Mouse (Mus musculus) macrophage (primary cell): ENCODE measurements at regions not wholly inside any gene's neighbourhood (a gene's known extent, or its start where the extent isn't known, plus 50 kb on each side); places are given as distances from the start of the nearest gene placed in this dataset.
"Not testable (repeated sequence)": the region's sequence is repeated elsewhere in the genome, so short reads cannot be mapped to it uniquely, and the experiment has no call there.

Experiments used
- H3K27ac ChIP-seq: fragments of 350-480 bp; formaldehyde crosslinking; 2 replicates; pipeline ENCODE4 v1.9.0; 2021
- H3K36me3 ChIP-seq: fragments of 350-480 bp; formaldehyde crosslinking; 2 replicates; pipeline ENCODE4 v1.9.0; 2021; ENCODE audit errors: inconsistent target
- H3K4me3 ChIP-seq: fragments of 350-480 bp; formaldehyde crosslinking; 2 replicates; pipeline ENCODE4 v1.9.0; 2021; ENCODE audit errors: inconsistent target
- H3K79me2 ChIP-seq: fragments of 350-480 bp; formaldehyde crosslinking; 2 replicates; pipeline ENCODE4 v1.9.0; 2021; ENCODE audit errors: inconsistent target
- WGBS: methylation state at CpG from one replicate; pipeline ENCODE4 v1.1.7; 2026; ENCODE audit warnings: inconsistent platforms; ENCODE audit not compliant: missing documents; 5-methylcytosine and 5-hydroxymethylcytosine counted together

DNA sequence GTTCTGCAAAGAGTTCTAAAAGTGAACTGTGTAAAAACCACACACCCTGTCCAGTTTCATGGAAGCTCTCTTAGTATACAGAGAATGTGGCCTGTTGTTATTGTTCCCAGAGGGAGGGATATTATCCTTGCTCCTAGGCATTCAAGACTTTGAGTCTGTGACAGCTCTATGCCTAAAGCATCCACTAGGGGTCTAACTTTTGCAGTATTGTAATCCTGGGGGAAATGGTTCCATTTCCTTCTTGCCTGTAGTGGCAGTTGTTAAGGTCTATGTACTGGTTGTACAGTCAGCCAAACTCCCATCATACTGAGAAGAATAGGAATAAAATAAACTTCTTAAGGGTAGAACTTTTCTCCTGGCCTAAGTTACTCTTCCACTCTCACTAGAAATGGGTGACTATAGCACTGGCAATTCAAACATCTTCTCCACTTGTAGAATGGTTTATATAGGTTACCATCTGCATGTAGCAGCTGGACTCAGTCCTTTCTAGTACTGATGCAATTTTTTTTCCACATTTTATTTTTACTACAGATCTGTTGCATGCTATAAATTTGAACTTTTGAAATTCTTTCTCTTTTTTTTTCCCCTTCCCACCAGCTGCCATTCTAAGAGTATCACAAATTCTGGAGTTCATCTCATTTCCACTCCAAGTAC, 51.4 kb upstream of the Dpt start:
- no peak overlapping the region for H3K27ac ChIP-seq
- H3K36me3 ChIP-seq, result no peaks in the 10 kb centered on the region
- H3K79me2 ChIP-seq, result no peaks in the 10 kb centered on the region
- no peak overlapping the region for H3K4me3 ChIP-seq

DNA sequence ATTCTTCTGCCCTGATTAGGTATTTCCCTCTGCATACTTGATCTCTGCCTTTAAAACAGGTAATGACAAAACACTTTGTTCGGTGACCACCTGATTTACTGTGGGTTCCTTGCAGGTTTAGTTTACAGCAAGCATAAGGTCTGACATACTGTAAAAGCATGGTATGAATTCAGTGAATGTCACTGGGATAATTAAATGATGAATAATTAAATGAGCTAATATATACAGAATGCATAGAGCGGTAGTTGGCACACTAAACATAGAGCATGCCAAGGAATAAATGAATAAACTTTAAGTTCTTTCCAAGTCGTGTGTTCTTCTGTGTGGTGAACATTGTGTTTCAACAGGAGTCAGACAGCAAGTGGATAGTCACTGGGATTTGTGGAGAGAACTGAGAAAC, 51.9 kb upstream of the Dpt start:
- WGBS, result 85% methylated on average over 3 of the region's 3 CpGs
- no peaks in the 10 kb centered on the region for H3K36me3 ChIP-seq
- no peak overlapping the region for H3K4me3 ChIP-seq
- no peak overlapping the region for H3K27ac ChIP-seq
- H3K79me2 ChIP-seq, result no peaks in the 10 kb centered on the region

DNA sequence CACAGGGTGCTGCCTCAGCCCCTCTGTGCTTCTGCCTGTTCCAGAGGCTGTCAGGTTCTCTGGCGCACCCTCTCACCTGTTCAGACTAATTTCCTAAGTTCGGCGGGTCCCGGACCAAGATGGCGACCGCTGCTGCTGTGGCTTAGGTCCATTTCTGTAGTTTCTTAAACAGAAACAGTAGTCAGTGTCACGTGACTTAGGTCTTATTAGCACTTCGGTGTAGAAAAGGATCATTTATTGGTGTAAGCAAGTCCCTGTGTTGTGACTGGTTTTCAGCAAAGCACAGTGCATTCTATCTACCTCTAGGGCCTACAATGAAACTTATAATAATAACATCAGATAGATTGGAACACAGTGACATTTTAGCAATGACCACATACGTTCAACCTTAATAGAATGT, 53.5 kb upstream of the Dpt start:
- not testable (repeated sequence) for H3K79me2 ChIP-seq, H3K27ac ChIP-seq, H3K36me3 ChIP-seq, H3K4me3 ChIP-seq
- 90% methylated on average over 5 of the region's 9 CpGs for WGBS

DNA sequence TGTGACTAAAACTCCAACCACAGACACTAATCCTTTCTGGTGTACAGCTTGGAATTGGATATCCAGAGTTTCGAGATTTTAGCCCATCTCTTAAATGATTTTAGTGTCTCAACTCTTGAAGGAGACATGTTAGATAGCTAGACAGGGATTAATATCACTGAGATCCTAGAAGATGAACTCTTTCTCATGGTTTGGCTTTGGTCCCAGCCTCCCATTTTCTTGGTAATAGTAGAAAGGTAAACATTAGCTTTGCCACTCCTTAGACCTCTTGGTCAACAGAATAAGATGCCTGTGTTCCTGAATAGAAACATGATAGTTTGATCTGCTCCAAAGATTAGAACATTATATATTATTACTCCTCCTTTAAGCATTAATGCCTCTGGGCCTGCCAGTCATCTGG, 60.8 kb upstream of the Dpt start:
- Histone ChIP-seq H3K27ac (no peak overlapping the region), H3K36me3 (no peaks in the 10 kb centered on the region), H3K4me3 (no peak overlapping the region), H3K79me2 (no peaks in the 10 kb centered on the region)
- 83% methylated on average over 1 of the region's 1 CpGs for WGBS

DNA sequence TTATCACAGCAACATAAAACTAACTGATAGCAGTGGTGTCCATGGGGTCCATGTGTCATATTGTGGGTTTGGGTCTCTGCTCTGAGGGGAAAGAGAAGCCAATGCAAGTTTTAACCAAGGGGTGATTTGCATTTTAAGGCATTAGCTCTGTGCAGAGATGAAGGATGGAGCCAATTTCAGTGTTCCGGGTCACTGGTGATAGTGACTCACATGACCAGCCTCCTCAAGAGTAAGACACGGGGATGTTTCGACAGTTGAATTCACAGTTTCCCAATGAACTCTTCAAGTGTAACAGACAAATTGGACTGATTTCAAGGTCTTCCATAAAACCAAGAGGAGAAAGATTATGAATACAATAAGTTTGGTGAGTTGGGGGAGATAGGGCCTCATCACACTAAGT, 62.7 kb upstream of the Dpt start:
- Histone ChIP-seq H3K4me3 (no peak overlapping the region), H3K79me2 (no peaks in the 10 kb centered on the region), H3K27ac (no peak overlapping the region), H3K36me3 (no peaks in the 10 kb centered on the region)
- WGBS, result 97% methylated on average over 3 of the region's 3 CpGs

DNA sequence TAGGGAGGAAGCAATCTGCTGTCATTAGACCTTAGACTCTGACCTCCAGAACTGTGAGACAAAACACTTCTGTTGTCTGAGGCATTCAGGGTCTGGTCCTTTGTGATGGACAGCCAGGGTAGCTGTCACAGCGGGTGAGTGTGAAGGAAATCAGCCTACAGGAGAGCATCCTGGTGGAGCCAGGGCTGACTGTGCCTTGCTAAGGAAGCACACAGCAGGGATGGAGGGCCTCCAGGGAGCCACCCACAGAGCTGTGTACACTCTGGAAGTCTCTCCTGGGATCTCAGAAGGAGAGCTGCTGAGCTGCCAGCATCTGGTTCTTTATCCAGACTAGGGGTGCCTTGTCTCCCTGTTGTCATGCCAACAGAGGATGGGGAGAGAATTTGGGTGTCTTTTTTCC, 74.4 kb upstream of the Dpt start:
- 31% methylated on average over 1 of the region's 1 CpGs for WGBS
- no peak overlapping the region for H3K4me3 ChIP-seq
- H3K27ac ChIP-seq, result no peak overlapping the region

DNA sequence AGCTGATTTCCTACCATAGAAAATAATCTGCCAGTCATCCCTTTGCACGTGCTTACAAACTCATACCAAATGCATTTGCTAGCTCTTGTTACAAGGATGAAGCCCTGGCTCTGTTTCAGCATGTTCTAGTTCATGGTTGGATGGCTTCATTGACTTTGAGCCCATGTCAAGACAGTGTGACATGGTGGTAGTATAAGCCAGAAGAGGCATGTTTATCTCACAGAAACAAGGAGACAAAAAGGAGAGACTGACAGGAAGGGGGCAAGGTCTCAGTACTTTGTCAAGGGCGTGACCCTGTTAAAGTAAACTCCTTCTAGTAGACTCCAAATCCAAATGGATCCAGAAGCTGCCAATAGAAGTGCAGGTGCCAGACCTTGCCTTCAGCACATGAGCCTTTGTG, 81.5 kb upstream of the Dpt start:
- WGBS, result 94% methylated on average over 2 of the region's 2 CpGs

More for the DNA sequence above, 74.4 kb upstream of the Dpt start:
- Histone ChIP-seq H3K79me2 (no peaks in the 10 kb centered on the region), H3K36me3 (no peaks in the 10 kb centered on the region)

DNA sequence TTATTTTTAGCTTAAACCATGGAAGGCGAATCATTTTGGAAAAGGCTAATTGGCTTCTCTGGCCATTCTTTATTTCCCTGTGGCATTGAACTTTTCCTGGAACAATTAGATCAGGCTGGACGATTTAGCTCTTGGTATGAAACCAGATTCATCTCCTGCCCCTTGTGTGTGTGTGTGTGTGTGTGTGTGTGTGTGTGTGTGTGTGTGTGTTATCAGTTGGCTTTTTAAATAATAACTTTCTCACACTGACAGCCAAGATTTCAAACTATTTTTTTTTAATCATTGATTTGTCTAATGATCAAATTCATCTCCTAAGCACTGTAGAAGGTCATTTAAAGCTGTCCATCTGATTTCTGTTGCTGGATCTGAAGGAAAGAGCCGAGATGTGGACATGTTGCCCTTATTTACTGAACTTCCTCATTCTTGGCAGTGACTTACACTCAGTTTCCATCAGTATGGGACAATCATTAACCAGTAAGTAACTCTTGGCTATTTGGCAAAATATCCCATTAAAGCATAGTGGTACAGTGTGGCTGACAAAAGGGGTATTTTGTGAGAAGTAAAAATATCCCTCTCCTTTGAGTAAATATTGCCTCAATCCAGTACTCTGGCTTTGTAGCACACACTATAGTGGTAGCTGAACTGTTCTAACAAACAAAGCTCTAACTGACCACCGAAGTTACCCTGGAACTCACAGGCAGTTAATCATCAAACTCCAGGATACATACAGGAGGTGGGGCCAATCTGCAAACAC, 82.5 kb upstream of the Dpt start:
- H3K4me3 ChIP-seq, result no peak overlapping the region
- H3K27ac ChIP-seq, result no peak overlapping the region
- WGBS, result 72% methylated on average over 4 of the region's 4 CpGs
- H3K36me3 ChIP-seq, result no peaks in the 10 kb centered on the region
- H3K79me2 ChIP-seq, result no peaks in the 10 kb centered on the region

More for the DNA sequence above, 81.5 kb upstream of the Dpt start:
- no peaks in the 10 kb centered on the region for H3K36me3 ChIP-seq
- H3K79me2 ChIP-seq, result no peaks in the 10 kb centered on the region
- no peak overlapping the region for H3K27ac ChIP-seq
- H3K4me3 ChIP-seq, result no peak overlapping the region

DNA sequence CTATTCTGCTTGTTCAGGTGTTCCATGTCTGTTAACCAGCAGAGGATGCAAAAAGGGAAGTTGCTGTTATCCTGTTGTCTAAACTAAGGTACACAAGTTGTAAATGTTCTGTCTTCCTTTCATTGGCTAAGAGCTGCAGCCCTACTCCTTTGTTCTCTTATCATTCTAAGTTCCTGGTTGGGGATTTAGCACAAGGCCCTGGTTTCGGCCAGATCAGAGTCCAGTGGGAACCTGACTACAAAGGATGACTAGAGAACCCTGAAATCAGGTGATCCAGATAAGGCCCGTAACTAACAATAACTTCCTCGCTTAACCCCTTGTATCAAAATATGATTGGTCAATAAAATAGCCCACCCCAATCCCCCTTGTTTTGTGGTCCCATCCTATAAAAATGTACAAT, 83.9 kb upstream of the Dpt start:
- 91% methylated on average over 3 of the region's 3 CpGs for WGBS
- Histone ChIP-seq H3K27ac (no peak overlapping the region), H3K36me3 (no peaks in the 10 kb centered on the region), H3K79me2 (no peaks in the 10 kb centered on the region), H3K4me3 (no peak overlapping the region)

DNA sequence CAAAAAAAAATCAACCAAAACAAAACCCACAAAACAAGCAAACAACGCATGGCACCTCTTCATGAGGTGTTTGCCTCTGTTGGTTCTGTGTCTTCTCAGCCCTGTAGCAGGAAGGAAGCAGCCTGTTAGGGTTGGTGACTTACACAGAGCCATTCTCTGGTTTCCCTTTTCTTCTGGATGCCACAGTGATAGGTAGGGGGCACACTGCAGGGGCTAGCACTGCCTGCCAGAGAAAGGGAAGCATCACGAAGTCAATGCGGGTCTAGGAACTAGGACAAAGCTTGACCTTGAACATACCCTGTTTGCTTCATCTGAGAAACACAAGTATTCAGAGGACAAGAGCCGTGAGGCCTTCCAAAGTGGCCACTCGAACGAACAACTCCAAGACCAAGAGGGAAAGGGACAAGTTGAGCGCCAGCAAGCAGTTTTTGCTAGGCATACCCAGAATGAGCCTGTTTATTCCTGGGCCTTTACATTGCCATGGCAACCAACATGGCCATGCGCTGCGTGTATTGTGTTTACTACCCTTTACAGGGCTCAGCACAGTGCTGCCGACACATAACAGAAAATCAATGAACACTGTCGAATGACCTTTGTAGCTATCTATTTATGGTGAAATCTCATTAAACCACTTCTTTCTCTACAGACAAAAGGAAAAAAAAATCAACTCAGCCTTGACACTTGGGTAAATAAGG, 91.9 kb upstream of the Dpt start:
- no peaks in the 10 kb centered on the region for H3K79me2 ChIP-seq
- WGBS, result 81% methylated on average over 11 of the region's 11 CpGs
- H3K4me3 ChIP-seq, result no peak overlapping the region
- H3K36me3 ChIP-seq, result no peaks in the 10 kb centered on the region
- H3K27ac ChIP-seq, result no peak overlapping the region

DNA sequence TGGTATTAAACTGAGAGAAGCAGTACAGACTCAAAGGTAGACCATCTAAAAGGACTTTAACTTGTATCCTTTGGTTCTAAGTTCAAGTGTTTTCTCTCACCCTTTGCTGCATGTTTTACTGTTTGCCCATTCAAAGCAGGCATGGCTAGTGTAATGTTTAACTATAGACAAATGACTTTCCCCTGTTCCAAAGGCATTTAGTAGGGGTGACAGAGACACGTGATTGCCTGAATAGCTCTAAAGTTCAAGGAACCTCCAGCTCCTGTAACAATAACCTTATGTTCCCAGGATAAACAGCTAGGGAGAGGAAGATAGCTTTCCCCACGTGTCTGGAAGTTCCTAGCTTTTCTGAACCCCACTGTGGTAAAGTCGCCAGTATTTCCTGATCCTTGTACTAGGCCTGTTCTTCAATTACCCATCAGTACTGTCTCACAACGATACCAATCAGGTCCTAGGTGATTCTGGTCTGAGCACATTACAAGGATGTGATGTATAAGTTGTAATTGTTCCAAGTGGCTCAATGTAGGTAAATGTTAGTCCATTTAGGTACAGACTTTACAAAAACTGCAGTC, 92.8 kb upstream of the Dpt start:
- Histone ChIP-seq H3K4me3 (no peak overlapping the region), H3K27ac (no peak overlapping the region), H3K79me2 (no peaks in the 10 kb centered on the region), H3K36me3 (no peaks in the 10 kb centered on the region)
- WGBS, result 88% methylated on average over 4 of the region's 4 CpGs

DNA sequence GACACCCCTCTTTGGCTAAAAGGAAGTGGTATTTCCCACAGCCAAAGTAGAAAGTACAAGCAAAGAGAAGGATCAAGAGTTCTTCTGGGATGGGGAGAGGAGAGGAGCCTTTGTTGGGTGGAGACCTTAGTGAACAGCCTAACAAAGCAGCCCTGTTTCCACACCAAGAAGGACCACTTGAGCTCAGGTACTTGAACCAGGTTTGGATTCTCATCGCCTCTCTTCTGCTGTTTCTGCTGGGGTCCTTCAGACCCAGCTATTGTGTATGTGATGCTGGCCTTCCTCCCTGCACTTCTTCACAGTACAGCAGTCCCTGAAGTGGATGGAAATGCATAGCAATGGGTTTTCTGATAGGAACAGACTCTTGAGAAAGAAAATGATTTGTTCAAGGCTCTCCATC, 106.4 kb upstream of the Dpt start:
- Histone ChIP-seq H3K79me2 (no peaks in the 10 kb centered on the region), H3K36me3 (no peaks in the 10 kb centered on the region)
- 100% methylated on average over 1 of the region's 1 CpGs for WGBS

DNA sequence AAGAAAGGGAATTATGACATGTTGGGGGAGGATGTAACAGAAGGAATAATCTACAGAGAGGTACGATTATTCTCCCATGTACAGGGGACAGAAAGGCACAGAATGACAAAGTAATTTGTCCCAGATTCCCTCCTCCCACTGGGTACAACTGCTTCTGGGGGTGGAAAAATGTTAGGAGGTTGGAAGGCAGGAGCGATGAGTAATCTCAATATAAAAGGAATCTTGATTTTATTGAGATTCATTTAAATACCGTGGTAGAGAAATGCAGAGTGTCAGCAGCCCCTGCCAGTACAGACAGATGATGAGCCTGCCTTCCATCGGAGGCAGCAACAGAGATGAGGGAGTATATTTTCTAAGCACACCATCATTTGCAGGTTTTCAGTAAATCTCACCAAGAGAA, 107.1 kb upstream of the Dpt start:
- WGBS, result 88% methylated on average over 4 of the region's 4 CpGs
- Histone ChIP-seq H3K79me2 (no peaks in the 10 kb centered on the region), H3K27ac (no peak overlapping the region), H3K4me3 (no peak overlapping the region), H3K36me3 (no peaks in the 10 kb centered on the region)

More for the DNA sequence above, 106.4 kb upstream of the Dpt start:
- Histone ChIP-seq H3K4me3 (no peak overlapping the region), H3K27ac (no peak overlapping the region)

DNA sequence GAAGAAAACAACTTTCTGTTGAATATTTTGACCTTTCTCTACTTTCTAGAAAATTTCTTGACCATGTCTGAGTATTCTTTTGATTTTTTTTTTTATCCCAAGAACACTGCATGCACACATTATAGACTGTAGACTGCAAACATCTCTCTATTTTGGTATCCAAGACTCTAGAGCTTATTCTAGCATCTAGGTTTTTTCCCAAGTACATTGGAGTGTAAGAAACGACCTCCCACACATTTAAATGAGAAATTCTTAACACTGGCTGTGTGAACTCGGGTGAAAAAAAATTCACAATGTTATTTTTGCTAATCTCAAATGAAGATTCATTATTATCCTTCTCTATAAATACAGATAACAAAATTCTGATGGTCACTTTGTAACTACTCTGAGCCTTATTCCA, 112.0 kb upstream of the Dpt start:
- H3K27ac ChIP-seq, result no peak overlapping the region
- H3K79me2 ChIP-seq, result no peaks in the 10 kb centered on the region
- H3K36me3 ChIP-seq, result no peaks in the 10 kb centered on the region
- WGBS, result 72% methylated on average over 2 of the region's 2 CpGs
- H3K4me3 ChIP-seq, result no peak overlapping the region

DNA sequence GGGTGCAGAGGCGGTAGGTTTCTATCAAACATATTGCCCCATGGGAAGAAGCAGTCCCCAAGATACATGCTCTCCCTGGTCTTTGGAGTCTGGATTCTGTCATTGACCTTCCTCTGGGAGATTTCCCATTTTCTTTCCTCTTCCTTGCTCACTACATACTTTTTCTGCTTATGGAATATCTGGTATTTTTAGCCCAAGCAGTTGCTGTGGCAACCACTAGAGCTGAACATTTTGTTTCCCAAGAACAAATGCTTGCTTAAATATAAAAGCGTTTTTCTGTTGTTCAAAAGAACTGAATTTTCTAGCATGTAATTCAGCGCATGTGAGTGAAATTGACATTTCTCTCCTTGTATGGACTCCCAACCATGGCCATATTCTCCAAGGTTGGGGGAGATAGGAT, 112.7 kb upstream of the Dpt start:
- Histone ChIP-seq H3K36me3 (no peaks in the 10 kb centered on the region), H3K27ac (no peak overlapping the region), H3K79me2 (no peaks in the 10 kb centered on the region), H3K4me3 (no peak overlapping the region)
- 94% methylated on average over 3 of the region's 3 CpGs for whole genome bisulfite sequencing
